Mouse (Mus musculus): ENCODE measurements around the gene Srrm1. TPM values are rescaled to one million over a fixed set of nuclear protein-coding genes. Genes with fewer than 3 reads are reported as not detected.

Srrm1 gene
- total RNA-seq (2023), result 400 TPM

DNA sequence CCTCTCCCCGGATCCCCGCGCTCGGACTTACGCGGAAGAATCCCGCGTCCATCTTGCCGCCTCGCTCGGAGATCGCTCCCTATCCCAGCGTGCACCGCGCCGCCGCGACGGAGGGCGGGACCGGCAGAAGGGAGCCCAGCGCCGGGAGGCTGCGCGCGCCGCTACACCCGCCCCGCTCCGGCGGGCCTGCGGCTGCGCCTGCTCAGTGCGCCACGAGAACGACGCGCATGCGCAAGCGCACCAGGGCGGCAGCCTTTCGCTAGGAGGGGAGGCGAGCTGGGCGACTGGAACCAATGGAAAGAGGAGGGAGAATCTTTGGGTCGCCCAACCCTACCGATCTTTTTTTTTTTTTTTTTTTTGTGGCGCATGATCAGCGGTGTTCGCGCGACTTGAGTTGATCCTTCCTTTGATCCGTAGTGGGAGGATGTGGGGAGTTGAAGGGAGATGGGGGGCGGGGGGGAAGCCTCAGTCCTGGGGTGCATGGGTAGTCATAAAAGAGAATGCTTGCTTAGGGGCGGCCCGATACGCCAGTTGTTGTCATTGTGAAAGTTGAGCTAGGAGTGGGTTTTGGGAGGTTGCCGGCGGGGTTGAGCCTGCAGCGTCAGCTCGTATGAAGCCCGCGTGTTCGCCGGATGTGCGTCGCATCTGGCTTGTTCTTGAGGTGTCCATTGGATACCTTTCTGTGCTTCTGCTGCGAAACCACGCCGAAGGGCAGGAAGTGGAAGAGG lies at the start of gene Srrm1:
Gene Srrm1, minus strand, starts transcription at position 256 of the 728 bp plus-strand sequence.

DNA sequence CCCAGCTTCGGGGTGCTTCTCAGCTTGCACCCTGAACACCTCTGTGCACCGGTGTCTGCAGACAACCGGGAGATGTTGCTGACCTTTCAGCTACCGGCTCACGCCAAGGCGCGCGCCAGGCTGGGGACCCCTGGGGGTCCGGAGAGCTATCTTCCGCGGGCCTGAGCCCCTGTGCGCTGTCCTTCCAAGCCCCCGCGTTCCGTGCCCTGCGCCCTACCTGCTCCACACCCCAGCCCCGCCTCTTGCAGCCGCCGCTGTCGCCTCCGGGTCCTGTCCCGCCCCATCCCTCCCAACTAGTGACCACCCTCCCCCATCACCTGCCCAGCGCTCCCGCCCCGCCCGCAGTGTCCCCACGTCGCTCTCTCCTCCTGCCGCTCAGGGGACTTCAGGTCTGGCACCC lies 44.9 kb upstream of the Srrm1 start, which contains the start of gene Ncmap:
Gene Ncmap, minus strand, starts transcription at position 237 of the 400 bp plus-strand sequence.

DNA sequence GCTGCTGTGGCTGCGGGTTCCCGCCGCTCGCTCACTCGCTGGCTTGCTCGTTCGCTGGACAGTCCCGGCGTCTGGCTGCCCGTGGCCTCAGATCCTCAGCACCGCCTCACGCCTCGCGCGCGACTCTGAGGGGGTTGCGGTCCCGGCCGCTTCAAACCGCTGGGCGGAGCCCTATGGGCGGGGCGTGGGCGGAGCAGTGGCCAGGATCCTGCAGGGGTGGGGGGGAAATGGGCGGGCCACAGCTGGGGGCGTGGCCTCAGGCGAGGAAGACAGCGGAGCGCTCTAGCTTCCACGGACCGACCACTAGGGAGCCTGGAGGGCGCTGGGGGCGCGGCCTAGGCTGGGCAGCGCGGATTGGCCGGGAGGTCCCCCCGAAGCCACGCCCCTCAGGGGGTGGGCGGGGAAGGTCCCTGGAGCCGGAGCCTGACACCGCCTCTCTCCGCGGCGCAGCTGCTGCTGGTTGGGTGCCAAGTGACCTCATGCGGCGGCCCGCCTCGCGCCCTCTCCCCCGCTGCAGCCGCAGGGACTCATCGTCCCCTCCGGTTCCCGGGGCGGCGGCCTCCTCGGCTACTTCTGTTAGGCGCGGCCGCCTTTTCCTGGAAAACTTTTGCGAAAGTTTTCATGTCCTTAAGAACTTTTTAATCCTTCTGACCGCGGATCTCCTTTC lies 80.3 kb downstream of the Srrm1 start, which contains the start of gene Clic4:
Gene Clic4, minus strand, starts transcription at position 175 of the 667 bp plus-strand sequence.

Other genes with a start within 250 kb of the Srrm1 start
- 100 TPM for gene Runx3, start 232.7 kb downstream of the Srrm1 start, total RNA-seq (2023)
- gene Clic4, start 80.5 kb downstream of the Srrm1 start, total RNA-seq (2023), result 18.0 TPM
- 2.5 TPM for gene Ncmap, start 44.9 kb upstream of the Srrm1 start, total RNA-seq (2023)
- gene Rcan3, start 80.5 kb upstream of the Srrm1 start, total RNA-seq (2023), result 34.7 TPM
- not detected for gene Stpg1, start 141.5 kb upstream of the Srrm1 start, total RNA-seq (2023)
- 54.1 TPM for gene Nipal3, start 141.7 kb upstream of the Srrm1 start, total RNA-seq (2023)
- gene Grhl3, start 220.3 kb upstream of the Srrm1 start, total RNA-seq (2023), result not detected

Measured in CD4-positive naive resting alpha-beta T cell, adult 76 days (primary cell).